Mouse (Mus musculus) thymus, postnatal 0 days (tissue): Measurements from ENCODE around the gene Syngr2. TPM values are rescaled to one million over a fixed set of nuclear protein-coding genes. Genes with fewer than 3 reads are reported as not detected.
A peak's percentile ranks its signal among the peaks of the same experiment; 100 is the strongest.
"Not testable (repeated sequence)": the region's sequence is repeated elsewhere in the genome, so short reads cannot be mapped to it uniquely, and the experiment has no call there.

Experiments used
- DNase-seq: peaks from one replicate; pipeline ENCODE4 v3.0.0-alpha.2; 2015; ENCODE audit warnings: low spot score
- polyA plus RNA-seq: library from polyadenylated mRNA; unstranded; fragments of >200 nt; fragmentation: Nextera tagmentation; extraction: Ambion mirVana; gene quantifications from 2 replicates; pipeline ENCODE4 v1.2.1, GENCODE M21; 2015

Syngr2 gene
- polyA plus RNA-seq, 1 experiment from 2014 or later: 100.0 TPM

- peak; percentile 96 for DNase-seq
Observed at GRCm38 (mm10) chr11:117780582-117781111, 28.8 kb upstream of the Syngr2 start.

GRCm38 (mm10) chr11:117781199-117781821 is 28.2 kb upstream of the Syngr2 start:
- DNase-seq: peak; percentile 93

- DNase-seq: peak; percentile 93
Observed at GRCm38 (mm10) chr11:117781993-117782704, 27.3 kb upstream of the Syngr2 start, which contains the start of the genes Tmc8 and Tmc6. Gene Tmc8 (plus strand): TSS chr11:117782076. Gene Tmc6 (minus strand): TSS chr11:117782198.

GRCm38 (mm10) chr11:117782705-117783034 is 26.8 kb upstream of the Syngr2 start:
- no peak for DNase-seq

GRCm38 (mm10) chr11:117783089-117783488 is 26.4 kb upstream of the Syngr2 start:
- DNase-seq: peak; percentile 94

GRCm38 (mm10) chr11:117783683-117784309 is 25.7 kb upstream of the Syngr2 start:
- DNase-seq: no peak

- DNase-seq: peak; percentile 72
Observed at GRCm38 (mm10) chr11:117786294-117786693, 23.2 kb upstream of the Syngr2 start.

- not testable (repeated sequence) for DNase-seq
Observed at GRCm38 (mm10) chr11:117788481-117788880, 21.0 kb upstream of the Syngr2 start.

- DNase-seq: peak; percentile 70
Observed at GRCm38 (mm10) chr11:117790286-117790685, 19.2 kb upstream of the Syngr2 start.

- DNase-seq: no peak
Observed at GRCm38 (mm10) chr11:117790703-117791440, 18.6 kb upstream of the Syngr2 start.

- no peak for DNase-seq
Observed at GRCm38 (mm10) chr11:117791441-117791761, 18.1 kb upstream of the Syngr2 start.

- DNase-seq: peak; percentile 62
Observed at GRCm38 (mm10) chr11:117792281-117792888, 17.1 kb upstream of the Syngr2 start.

GRCm38 (mm10) chr11:117794035-117794551 is 15.4 kb upstream of the Syngr2 start:
- DNase-seq: peak; percentile 72

- peak; percentile 31 for DNase-seq
Observed at GRCm38 (mm10) chr11:117796954-117797353, 12.5 kb upstream of the Syngr2 start.

- peak; percentile 39 for DNase-seq
Observed at GRCm38 (mm10) chr11:117797511-117798159, 11.8 kb upstream of the Syngr2 start, which contains the start of gene 6030468B19Rik. Gene 6030468B19Rik (plus strand): TSS chr11:117797660.

GRCm38 (mm10) chr11:117798160-117798541 is 11.3 kb upstream of the Syngr2 start:
- DNase-seq: peak; percentile 47

- DNase-seq: no peak
Observed at GRCm38 (mm10) chr11:117799174-117799573, 10.3 kb upstream of the Syngr2 start.

- DNase-seq: no peak
Observed at GRCm38 (mm10) chr11:117800038-117800437, 9.4 kb upstream of the Syngr2 start.

- no peak for DNase-seq
Observed at GRCm38 (mm10) chr11:117801650-117802049, 7.8 kb upstream of the Syngr2 start.

GRCm38 (mm10) chr11:117803166-117803688 is 6.2 kb upstream of the Syngr2 start:
- DNase-seq: no peak
